Mouse (Mus musculus): Measurements from ENCODE around the gene Apod.

Gene Apod

DNA sequence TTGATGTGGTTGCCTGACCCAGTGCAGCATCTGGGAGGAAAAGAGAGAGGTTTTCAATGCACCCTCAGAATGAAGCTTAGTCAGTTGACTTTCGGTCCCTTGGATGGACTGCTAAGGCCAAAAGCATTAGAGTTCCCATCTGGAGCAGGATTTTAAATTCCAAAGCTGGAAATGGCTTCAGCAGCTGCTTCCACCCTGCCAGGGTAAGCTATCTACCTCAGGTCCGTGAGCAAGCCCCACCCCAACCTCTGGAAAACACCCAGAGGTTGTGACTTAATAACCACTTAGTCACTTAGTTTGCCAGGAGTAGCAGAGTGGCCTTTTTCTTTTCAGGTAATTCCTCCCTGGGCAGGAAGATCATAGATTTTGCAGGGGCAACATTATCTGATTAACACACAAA is 36.5 kb downstream of the Apod start:
- no peak for DNase-seq

DNA sequence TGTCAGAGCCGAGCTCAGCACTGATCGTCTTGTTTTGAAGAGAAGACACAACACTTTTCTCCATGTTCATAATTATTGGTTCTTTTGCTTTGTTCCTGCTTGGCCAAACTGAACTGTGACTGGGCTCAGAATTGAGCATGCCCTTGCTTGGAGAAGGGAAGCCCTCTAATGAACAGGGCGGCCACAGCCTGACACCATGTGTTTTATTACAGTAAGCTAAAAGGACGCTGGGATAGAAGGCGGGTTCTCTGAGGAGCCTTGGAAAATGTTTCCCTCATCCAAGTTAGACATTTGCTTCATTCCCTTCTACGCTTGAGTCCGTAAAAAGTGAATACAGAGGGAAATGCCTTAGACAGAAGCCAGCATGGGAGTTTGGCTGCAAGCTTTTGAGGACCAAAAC is 37.6 kb downstream of the Apod start:
- peak; percentile 28 for DNase-seq

DNA sequence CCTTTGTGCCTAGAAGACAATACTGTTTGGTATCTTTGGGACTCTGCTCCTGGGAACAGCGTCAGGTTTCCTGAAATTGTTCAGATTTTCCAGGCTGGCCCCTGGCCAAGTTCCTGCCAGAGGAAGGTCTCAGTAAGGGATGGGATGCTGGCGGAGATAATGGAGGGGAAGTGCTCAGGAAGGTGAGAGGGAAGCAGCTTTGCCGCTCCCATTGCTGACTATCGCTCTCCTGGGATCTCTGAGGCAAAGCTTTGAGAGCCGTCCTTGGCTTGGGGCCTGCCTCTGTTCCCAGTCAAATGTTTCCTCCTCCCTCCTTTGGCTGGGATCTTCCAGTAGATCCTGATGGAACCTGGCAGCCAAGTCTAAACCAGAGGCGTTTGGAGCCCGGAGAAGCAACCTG is 38.1 kb downstream of the Apod start:
- DNase-seq = peak; percentile 80

DNA sequence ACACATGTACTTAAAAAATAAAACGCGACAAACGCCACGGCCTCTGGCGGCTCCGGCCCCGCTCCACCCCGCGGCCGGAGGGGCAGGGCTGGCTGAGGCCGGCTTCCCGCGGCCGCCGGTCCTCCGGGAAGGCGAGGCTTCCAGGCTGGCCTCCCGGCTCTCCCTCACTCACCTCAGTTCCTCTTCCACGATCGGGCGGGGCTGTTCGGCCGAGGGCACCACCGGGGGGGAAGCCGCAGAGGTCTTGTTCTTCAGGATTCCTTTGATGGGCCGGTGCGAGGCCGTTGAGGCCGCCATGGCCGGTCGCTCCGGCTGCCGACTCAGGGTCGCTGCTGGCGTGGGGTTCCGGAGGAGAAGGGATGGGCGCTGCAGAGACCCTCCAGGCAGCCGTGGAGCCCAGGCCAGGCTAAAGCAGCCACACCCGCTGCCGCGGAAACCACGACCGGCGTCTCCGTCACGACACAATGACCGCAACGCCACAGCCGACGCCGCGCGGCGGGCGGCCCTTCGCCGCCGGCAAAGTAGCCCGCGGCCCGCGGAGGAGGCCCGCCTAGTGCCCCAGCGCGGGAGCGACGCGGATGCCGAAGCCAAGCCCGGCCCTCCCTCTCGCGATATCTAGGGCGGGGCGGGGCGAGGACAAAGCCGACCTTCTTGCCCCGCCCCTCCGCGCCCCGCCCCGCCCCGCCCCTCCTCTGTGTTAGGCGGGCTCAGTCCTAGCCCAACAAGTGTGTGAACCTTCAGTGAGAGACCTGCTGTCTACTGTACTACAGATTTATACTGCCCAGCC is 39.7 kb downstream of the Apod start, which contains the start of gene Ppp1r2:
Ppp1r2 (minus strand) TSS at position 604 of the 787 bp plus-strand sequence.
- peak; percentile 83 for DNase-seq

DNA sequence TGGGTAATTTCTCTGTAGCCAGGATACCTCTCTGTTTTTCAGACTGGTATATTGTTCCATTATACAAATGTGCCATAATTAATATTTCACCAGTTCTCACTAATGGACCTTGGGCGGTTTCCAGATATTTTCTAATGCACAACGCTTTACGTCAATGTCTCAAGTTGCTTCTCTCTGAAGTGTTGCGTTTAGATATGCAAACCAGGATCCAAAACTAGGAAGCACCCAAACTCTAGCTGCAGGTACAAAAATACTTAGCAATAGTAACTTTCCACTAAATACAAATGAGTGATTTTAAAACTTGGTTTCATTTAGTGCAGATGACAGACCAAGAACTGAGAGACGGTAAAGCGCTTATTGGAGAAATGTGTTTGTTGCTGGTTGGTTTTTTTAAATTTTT is 40.5 kb downstream of the Apod start:
- no peak for DNase-seq

DNA sequence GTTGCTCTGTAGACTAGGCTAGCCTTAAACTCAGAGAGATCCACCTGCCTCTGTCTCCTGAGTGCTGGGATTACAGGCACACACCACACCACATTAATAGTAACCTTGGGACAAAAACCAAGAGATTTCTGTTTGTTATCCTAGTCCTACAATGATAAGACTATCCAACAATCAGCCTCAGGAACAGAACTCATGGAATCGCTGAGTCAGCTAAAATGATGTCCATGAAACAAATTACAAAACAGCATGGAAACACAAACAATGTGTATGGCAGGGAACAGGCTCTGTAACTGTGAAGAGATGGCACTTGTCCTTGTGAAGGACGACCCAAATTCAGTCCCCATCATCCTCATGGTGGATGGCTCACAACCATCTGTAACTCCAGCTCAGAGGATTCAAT is 47.9 kb downstream of the Apod start:
- no peak for DNase-seq

DNA sequence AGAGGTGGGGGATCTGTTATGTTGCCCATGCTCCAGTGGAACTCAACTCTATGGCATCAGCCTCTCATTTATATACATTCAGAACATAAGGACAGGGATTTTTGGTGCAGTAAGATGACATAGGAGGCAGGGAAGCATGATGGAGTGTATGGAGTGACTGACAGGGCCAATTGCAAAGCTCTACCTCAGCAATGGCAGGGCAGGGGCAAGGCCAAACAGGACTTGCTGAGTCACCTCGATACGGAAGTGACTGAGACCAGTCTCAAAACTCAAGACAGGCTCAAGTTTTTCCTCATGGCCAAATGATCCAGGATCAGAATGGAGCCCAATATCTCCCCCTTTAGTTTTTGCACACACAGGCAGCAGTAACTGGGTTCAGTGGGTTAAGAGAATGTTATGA is 58.5 kb downstream of the Apod start:
- DNase-seq = no peak

DNA sequence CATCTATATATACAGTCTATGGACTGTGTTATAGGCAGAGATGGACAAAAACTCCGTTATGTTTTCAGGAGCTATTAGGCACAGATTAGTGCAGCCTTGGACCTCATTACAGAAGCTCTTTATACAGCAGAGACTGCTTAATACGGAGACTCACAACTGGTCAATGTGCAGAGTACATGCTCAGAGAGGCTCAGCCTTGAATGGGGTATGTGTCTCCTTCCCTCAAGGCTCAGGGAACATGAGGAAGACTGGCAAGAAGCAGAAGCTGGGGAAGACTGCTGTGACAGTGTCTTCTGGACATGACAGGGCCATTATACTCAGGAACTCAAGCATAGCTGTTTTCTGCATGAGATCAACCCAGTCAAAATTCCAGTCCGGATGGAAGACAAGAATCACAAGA is 58.9 kb downstream of the Apod start:
- DNase-seq = no peak

DNA sequence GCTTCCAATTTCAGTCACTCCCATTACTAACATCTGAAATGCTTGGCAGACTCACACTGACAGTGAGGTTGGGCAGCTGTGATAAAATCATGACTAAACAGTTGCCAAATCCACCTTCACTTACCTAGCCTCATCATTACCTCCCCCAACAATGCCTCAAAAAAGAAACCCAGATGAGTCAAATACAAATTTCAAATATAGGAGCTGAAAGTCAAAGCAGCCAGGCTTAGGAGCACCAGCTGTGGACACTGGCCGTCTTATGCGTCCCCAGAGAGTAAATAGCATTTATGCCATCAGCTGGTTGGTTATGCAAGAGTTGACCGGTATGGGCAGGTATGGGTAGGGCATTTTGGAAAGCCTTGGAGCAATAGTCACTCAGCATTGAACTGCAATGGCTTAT is 65.2 kb downstream of the Apod start:
- DNase-seq = no peak

DNA sequence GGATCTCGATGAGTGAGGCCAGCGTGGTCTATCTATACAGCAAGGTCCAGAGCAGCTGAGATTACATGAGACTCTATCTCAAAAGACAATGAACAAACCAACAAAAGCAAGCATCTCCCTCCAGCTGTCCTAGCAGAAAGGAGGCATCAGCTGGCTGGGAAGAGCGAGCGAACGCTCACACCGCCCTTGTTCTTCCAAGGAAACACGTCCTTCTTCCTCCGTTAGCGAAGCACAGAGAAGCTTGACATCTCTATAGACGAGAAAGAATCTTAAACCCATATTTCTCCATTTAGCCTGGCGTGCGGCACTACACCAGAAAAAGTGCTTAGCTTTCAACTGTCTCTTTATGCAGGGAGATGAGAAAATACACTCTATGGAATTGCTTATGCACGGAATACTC is 65.9 kb downstream of the Apod start:
- DNase-seq = no peak

DNA sequence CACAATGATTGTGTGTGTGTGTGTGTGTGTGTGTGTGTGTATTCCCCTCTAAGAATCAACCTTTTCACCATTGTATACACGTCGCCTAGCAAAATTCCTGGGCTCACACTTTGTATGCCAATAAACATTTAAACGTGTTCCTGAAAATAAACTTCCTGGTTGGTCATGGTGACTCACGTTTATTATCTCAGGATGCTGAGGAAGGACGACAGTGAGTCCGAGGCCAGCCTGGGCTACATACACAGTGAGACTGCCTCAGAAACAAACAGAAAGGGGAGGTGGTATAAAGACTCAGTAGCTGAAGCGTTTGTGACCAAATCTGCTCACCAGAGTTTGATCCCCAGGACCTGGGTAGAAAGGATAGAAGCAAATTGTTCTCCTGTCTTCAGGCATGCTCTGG is 67.2 kb downstream of the Apod start:
- DNase-seq = no peak
